Mouse (Mus musculus): ENCODE measurements around the gene Irf8.
A peak's percentile ranks its signal among the peaks of the same experiment; 100 is the strongest.

Gene Irf8

GRCm38 (mm10) chr8:120747286-120747685 lies 11.1 kb downstream of the Irf8 start:
- peak; percentile 46 for DNase-seq (ENCODE audit: low read depth, low spot score)

GRCm38 (mm10) chr8:120750616-120751015 lies 14.5 kb downstream of the Irf8 start:
- DNase-seq (ENCODE audit: low read depth, low spot score) = no peak

- no peak for DNase-seq (ENCODE audit: low read depth, low spot score)
These were observed 15.3 kb downstream of the Irf8 start for GRCm38 (mm10) chr8:120751226-120752081.

GRCm38 (mm10) chr8:120752082-120752452 lies 15.9 kb downstream of the Irf8 start:
- DNase-seq (ENCODE audit: low read depth, low spot score) = peak; percentile 88

GRCm38 (mm10) chr8:120753476-120753875 lies 17.3 kb downstream of the Irf8 start:
- DNase-seq (ENCODE audit: low read depth, low spot score) = no peak

- no peak for DNase-seq (ENCODE audit: low read depth, low spot score)
These were observed 19.4 kb downstream of the Irf8 start for GRCm38 (mm10) chr8:120755306-120756297.

- no peak for DNase-seq (ENCODE audit: low read depth, low spot score)
These were observed 21.8 kb downstream of the Irf8 start for GRCm38 (mm10) chr8:120758005-120758404.

GRCm38 (mm10) chr8:120759847-120760246 lies 23.7 kb downstream of the Irf8 start:
- no peak for DNase-seq (ENCODE audit: low read depth, low spot score)

- no peak for DNase-seq (ENCODE audit: low read depth, low spot score)
These were observed 24.4 kb downstream of the Irf8 start for GRCm38 (mm10) chr8:120760341-120761215.

GRCm38 (mm10) chr8:120763267-120763666 lies 27.1 kb downstream of the Irf8 start:
- DNase-seq (ENCODE audit: low read depth, low spot score) = no peak

GRCm38 (mm10) chr8:120764638-120765037 lies 28.5 kb downstream of the Irf8 start:
- no peak for DNase-seq (ENCODE audit: low read depth, low spot score)

GRCm38 (mm10) chr8:120766622-120767021 lies 30.5 kb downstream of the Irf8 start:
- DNase-seq (ENCODE audit: low read depth, low spot score) = no peak

- DNase-seq (ENCODE audit: low read depth, low spot score) = peak; percentile 58
These were observed 32.5 kb downstream of the Irf8 start for GRCm38 (mm10) chr8:120768454-120769218.

GRCm38 (mm10) chr8:120777184-120777583 lies 41.0 kb downstream of the Irf8 start:
- no peak for DNase-seq (ENCODE audit: low read depth, low spot score)

GRCm38 (mm10) chr8:120777732-120778131 lies 41.6 kb downstream of the Irf8 start:
- no peak for DNase-seq (ENCODE audit: low read depth, low spot score)

- DNase-seq (ENCODE audit: low read depth, low spot score) = peak; percentile 92
These were observed 42.9 kb downstream of the Irf8 start for GRCm38 (mm10) chr8:120779106-120779505.

- DNase-seq (ENCODE audit: low read depth, low spot score) = no peak
These were observed 47.6 kb downstream of the Irf8 start for GRCm38 (mm10) chr8:120783781-120784180.

GRCm38 (mm10) chr8:120786753-120787152 lies 50.6 kb downstream of the Irf8 start:
- DNase-seq (ENCODE audit: low read depth, low spot score) = no peak

GRCm38 (mm10) chr8:120787631-120788030 lies 51.5 kb downstream of the Irf8 start:
- DNase-seq (ENCODE audit: low read depth, low spot score) = no peak

GRCm38 (mm10) chr8:120792710-120793109 lies 56.6 kb downstream of the Irf8 start:
- DNase-seq (ENCODE audit: low read depth, low spot score) = no peak

All from skeletal muscle tissue, adult 2 months (tissue).